Mouse (Mus musculus) midbrain, embryonic 11.5 days (tissue): Measurements from ENCODE around the gene Fig4. TPM values are rescaled to one million over a fixed set of nuclear protein-coding genes. Genes with fewer than 3 reads are reported as not detected.

Experiments
- ATAC-seq: fragments of 200-750 bp; cut with Nextera tagmentation; 2 replicates; pipeline ENCODE4 v1.8.0; 2017; ENCODE audit warnings: moderate TSS enrichment, moderate library complexity; ENCODE audit not compliant: low FRiP score
- DNase-seq: peaks from one replicate; pipeline ENCODE4 v3.0.0; 2015; ENCODE audit warnings: low spot score; ENCODE audit errors: missing footprints
- H3K27ac ChIP-seq: fragments of 300-500 bp; sonication (generic); 2 replicates; pipeline ENCODE4 v1.5.1; 2014; ENCODE audit warnings: low read depth, low read length
- H3K27me3 ChIP-seq: fragments of 300-500 bp; sonication (generic); 2 replicates; pipeline ENCODE4 v1.6.1; 2014; ENCODE audit warnings: mild to moderate bottlenecking, low read length, moderate library complexity, mixed read lengths; ENCODE audit not compliant: control insufficient read depth, insufficient read depth
- H3K36me3 ChIP-seq: fragments of 300-500 bp; sonication (generic); 2 replicates; pipeline ENCODE4 v1.6.1; 2014; ENCODE audit warnings: mild to moderate bottlenecking, low read length, moderate library complexity, mixed read lengths; ENCODE audit not compliant: control insufficient read depth, insufficient read depth
- H3K4me1 ChIP-seq: fragments of 300-500 bp; sonication (generic); 2 replicates; pipeline ENCODE4 v1.6.1; 2014; ENCODE audit warnings: low read length; ENCODE audit not compliant: control insufficient read depth, insufficient read depth
- H3K4me2 ChIP-seq: fragments of 300-500 bp; sonication (generic); 2 replicates; pipeline ENCODE4 v1.6.1; 2014; ENCODE audit warnings: mild to moderate bottlenecking, moderate library complexity
- H3K4me3 ChIP-seq: fragments of 300-500 bp; sonication (generic); 2 replicates; pipeline ENCODE4 v1.5.1; 2014; ENCODE audit warnings: low read depth, low read length
- H3K9ac ChIP-seq: fragments of 300-500 bp; sonication (generic); 2 replicates; pipeline ENCODE4 v1.6.1; 2014; ENCODE audit warnings: low read length
- H3K9me3 ChIP-seq: fragments of 300-500 bp; sonication (generic); 2 replicates; pipeline ENCODE4 v1.6.1; 2016; ENCODE audit warnings: low read length; ENCODE audit not compliant: control insufficient read depth
- WGBS: fragments of 180-500 bp; shearing (Covaris S2); extraction: QIAGEN DNeasy Blood & Tissue Kit; methylation state at CpG from one replicate; pipeline ENCODE4 v1.1.7; 2014; 5-methylcytosine and 5-hydroxymethylcytosine counted together
- polyA plus RNA-seq: library from polyadenylated mRNA; unstranded; fragments of >200 nt; fragmentation: Nextera tagmentation; extraction: Ambion mirVana; gene quantifications from 2 replicates; pipeline ENCODE4 v1.2.1, GENCODE M21; 2014

Fig4 gene
- polyA plus RNA-seq = 22.4 and 25.2 TPM in 2 replicates

DNA sequence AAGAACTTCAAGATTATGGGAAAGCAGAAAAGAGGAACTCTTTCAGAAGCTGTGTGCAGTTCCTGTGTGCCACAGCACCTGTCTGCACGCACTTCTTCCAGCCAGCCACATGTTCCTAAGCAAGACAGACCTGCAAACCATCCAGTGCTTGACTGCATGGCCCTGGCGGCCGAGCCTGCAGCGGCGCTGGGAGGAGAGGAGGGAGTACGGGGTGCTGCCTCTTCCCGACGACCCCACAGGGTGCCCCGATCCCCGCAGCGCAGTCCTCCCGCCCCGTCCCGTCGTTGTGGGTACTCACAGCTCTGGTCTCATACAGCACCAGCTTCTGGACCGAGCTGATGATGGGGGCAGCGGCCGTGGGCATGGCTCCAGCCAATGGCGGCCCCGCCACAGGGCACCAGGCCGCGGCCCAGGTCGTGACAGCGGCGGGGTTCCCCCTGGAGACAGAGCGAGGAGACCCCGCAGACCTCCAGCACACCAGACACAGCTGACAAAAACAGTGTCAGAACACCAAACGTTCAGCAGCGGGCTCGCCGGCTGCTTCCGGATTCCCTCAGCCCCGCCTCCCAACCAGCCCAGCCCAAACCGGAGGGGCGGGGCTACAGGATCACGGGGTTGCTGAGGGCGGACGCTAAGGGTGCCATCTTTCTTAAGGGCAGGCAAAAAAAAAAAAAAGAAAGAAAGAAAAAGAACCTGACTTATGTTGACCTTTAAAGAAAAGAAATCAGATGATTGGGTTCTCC lies at the start of gene Fig4:
Gene Fig4 (minus strand): TSS at position 572 of the 743 bp plus-strand sequence.
- DNase-seq = peak; percentile 98
- Histone ChIP-seq H3K27me3 (no peaks in the 10 kb centered on the region), H3K36me3 (no peaks in the 10 kb centered on the region), H3K27ac (peak within 1 kb of the TSS; percentile 51; the same call in 1 of the 2 replicates), H3K9ac (peak within 1 kb of the TSS; percentile 80), H3K4me2 (peak within 1 kb of the TSS; percentile 86), H3K9me3 (no peaks in the 10 kb centered on the region), H3K4me1 (no peaks in the 10 kb centered on the region), H3K4me3 (peak within 1 kb of the TSS; percentile 85)
- peak; percentile 93 for ATAC-seq
- WGBS = under 1% methylated on average over 38 of the region's 38 CpGs

DNA sequence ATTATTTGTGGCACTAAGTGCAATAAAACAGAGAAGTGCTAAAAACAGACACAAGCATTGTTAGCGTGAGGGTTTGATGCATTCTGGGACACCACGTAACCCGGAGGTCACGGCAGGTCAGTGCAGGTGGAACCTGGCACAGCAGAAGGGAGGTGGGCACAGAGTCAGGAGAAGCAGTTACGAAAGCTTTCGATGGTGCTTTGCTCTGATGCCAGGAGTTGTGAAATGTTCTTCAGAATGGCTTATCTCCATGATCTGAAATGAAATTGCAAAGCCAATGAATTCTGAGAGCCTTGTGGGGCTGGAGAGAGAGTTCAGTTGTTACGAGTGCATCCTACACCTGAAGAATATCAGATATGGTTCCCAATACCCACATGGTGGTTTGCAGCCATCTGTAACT lies 38.3 kb upstream of the Fig4 start:
- Histone ChIP-seq H3K4me1 (no peaks in the 10 kb centered on the region), H3K4me3 (no peak overlapping the region)

DNA sequence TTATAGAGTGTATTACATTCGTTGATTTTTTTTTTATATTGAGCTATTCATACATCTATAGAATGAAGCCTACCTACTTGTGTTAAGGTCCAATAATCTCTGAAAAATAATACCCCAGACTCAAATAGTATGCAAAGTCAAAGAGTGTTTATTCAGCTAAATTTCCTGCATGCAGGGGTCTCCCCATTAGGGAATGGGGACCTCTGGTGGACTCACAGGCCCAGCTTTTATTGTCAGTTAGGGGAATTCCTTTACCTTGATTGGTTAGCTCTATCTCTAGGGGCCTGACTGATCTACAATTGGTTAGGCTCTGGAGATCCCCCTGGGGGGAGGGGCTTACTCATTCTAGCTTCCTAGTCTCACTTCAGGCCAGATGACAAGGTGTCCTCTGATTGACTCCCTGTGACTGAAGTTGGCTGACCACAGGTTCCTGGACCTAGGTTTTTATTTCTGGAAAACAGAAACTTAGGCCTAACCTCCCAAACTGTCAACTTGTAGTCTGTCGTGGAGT lies 29.5 kb upstream of the Fig4 start:
- no peaks in the 10 kb centered on the region for H3K27me3 ChIP-seq
- H3K9me3 ChIP-seq = no peaks in the 10 kb centered on the region
- H3K9ac ChIP-seq = no peak overlapping the region
- no peak for ATAC-seq
- H3K4me1 ChIP-seq = no peaks in the 10 kb centered on the region
- H3K27ac ChIP-seq = no peak overlapping the region
- WGBS = 89% methylated on average over 2 of the region's 2 CpGs
- H3K4me2 ChIP-seq = no peak overlapping the region
- no peaks in the 10 kb centered on the region for H3K36me3 ChIP-seq
- DNase-seq = no peak
- no peak overlapping the region for H3K4me3 ChIP-seq

More for the DNA sequence above, 38.3 kb upstream of the Fig4 start:
- no peak overlapping the region for H3K27ac ChIP-seq
- H3K36me3 ChIP-seq = no peaks in the 10 kb centered on the region
- H3K4me2 ChIP-seq = no peak overlapping the region
- no peaks in the 10 kb centered on the region for H3K9me3 ChIP-seq
- whole genome bisulfite sequencing = 89% methylated on average over 7 of the region's 7 CpGs
- DNase-seq (no peak), ATAC-seq (no peak)
- H3K9ac ChIP-seq = no peak overlapping the region
- H3K27me3 ChIP-seq = no peaks in the 10 kb centered on the region

GRCm38 (mm10) chr10:41315866-41316265 lies 12.8 kb upstream of the Fig4 start:
- no peaks in the 10 kb centered on the region for H3K9me3 ChIP-seq
- no peak overlapping the region for H3K27ac ChIP-seq
- no peaks in the 10 kb centered on the region for H3K27me3 ChIP-seq
- no peak for DNase-seq
- H3K4me2 ChIP-seq = no peak overlapping the region
- H3K4me1 ChIP-seq = no peaks in the 10 kb centered on the region
- H3K9ac ChIP-seq = no peak overlapping the region
- WGBS = 86% methylated on average over 3 of the region's 3 CpGs
- ATAC-seq = no peak
- no peak overlapping the region for H3K4me3 ChIP-seq
- no peaks in the 10 kb centered on the region for H3K36me3 ChIP-seq

DNA sequence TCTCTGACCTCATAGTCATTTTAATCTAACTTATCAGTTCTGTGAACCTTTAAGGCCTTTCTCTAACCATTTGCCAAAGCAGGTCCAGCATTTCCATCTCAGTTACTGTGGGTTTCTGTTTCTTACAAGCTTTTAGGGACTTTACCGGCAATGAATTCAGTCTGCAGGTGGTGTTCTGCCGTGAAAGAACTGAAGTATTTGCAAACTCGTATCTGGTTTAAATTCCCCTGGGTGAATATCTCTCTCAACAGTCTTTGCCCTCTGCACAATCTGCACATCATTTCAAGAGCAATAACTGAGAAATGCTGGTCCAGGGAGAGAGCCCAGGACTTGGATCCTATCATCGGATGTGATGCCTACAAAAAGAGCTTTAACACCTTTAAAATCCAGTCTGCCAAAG lies 5.1 kb upstream of the Fig4 start:
- Histone ChIP-seq H3K4me3 (no peak overlapping the region), H3K9me3 (no peaks in the 10 kb centered on the region), H3K27ac (no peak overlapping the region), H3K9ac (no peak overlapping the region), H3K4me1 (no peaks in the 10 kb centered on the region), H3K4me2 (no peak overlapping the region), H3K36me3 (no peaks in the 10 kb centered on the region), H3K27me3 (no peaks in the 10 kb centered on the region)
- no peak for DNase-seq
- ATAC-seq = no peak
- WGBS = 90% methylated on average over 4 of the region's 4 CpGs

GRCm38 (mm10) chr10:41304961-41305455 lies 1.9 kb upstream of the Fig4 start:
- WGBS = 77% methylated on average over 9 of the region's 9 CpGs
- no peak for ATAC-seq
- Histone ChIP-seq H3K9me3 (no peaks in the 10 kb centered on the region), H3K27ac (no peak overlapping the region), H3K36me3 (no peaks in the 10 kb centered on the region), H3K27me3 (no peaks in the 10 kb centered on the region), H3K9ac (no peak overlapping the region), H3K4me2 (no peak overlapping the region), H3K4me3 (no peak overlapping the region), H3K4me1 (no peaks in the 10 kb centered on the region)
- no peak for DNase-seq

DNA sequence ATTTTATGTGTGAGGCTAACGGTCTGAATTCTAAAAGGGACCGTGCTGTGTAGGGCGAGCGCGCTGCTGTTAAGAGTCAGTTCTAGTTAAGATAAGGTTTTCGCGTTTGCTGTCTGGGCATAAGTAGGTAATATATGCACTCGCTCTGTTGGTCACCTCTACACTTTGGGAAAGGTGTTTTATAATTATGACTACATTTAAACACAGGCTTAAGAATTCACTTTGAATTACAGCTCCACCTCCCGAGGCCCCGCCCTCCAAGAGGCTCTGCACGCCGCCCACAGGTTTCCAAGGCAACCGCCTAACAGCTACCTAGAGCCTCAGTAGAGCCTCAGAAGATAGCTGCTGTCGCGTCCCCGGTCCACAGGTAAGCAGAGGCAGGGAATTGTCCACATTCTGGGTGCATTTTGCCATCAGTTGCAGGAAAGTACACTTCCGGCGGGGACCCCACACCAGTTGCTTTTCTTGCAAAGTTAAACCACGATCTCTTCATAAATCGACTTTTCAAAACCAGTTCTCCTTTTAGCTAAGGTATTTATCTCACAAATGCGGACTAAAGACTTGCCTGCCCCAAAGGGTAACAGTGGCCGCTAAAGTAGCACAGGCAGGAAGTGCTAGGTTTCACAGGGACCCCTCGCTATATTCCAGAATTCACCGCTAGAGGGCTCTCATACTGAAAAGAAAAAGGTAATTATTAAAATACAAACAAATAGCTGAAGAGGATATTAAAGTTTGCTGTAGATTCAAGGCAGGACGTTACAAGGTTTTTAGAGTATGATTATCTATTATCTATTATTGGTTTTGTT lies 782 bp upstream of the Fig4 start, which contains the start of gene Ak9:
Gene Ak9 (plus strand): TSS at position 342 of the 806 bp plus-strand sequence.
- H3K4me2 ChIP-seq = peak within 1 kb of the TSS; percentile 86
- H3K36me3 ChIP-seq = no peaks in the 10 kb centered on the region
- no peaks in the 10 kb centered on the region for H3K4me1 ChIP-seq
- no peaks in the 10 kb centered on the region for H3K9me3 ChIP-seq
- no peaks in the 10 kb centered on the region for H3K27me3 ChIP-seq
- ATAC-seq (peak; percentile 82), DNase-seq (peak; percentile 98)
- under 1% methylated on average over 25 of the region's 25 CpGs for WGBS
- peak within 1 kb of the TSS; percentile 80 for H3K9ac ChIP-seq
- peak within 1 kb of the TSS; percentile 51; the same call in 1 of the 2 replicates for H3K27ac ChIP-seq
- H3K4me3 ChIP-seq = peak within 1 kb of the TSS; percentile 85

GRCm38 (mm10) chr10:41300161-41300560 lies 2.9 kb downstream of the Fig4 start:
- H3K4me2 ChIP-seq = no peak overlapping the region
- H3K4me1 ChIP-seq = peaks cover 1% of the 10 kb centered on the region; the same call in 1 of the 2 replicates
- H3K4me3 ChIP-seq = no peak overlapping the region
- WGBS = 79% methylated on average over 1 of the region's 1 CpGs
- H3K36me3 ChIP-seq = no peaks in the 10 kb centered on the region
- no peak overlapping the region for H3K9ac ChIP-seq
- no peaks in the 10 kb centered on the region for H3K9me3 ChIP-seq
- no peaks in the 10 kb centered on the region for H3K27me3 ChIP-seq
- DNase-seq = no peak
- no peak overlapping the region for H3K27ac ChIP-seq
- ATAC-seq = no peak
